Mouse (Mus musculus) adrenal gland, postnatal 0 days (tissue): ENCODE results near the gene Fam178b. TPM values are rescaled to one million over a fixed set of nuclear protein-coding genes. Genes with fewer than 3 reads are reported as not detected.

ENCODE experiments used
- microRNA-seq: library from miRNA; unstranded; fragments of <30 nt; microRNA quantifications from one replicate; pipeline ENCODE4, GENCODE M21; 2016; ENCODE audit warnings: borderline replicate concordance; ENCODE audit not compliant: insufficient number of aligned reads
- polyA plus RNA-seq: library from polyadenylated mRNA; unstranded; fragments of >200 nt; fragmentation: Nextera tagmentation; extraction: Ambion mirVana; gene quantifications from 2 replicates; pipeline ENCODE4 v1.2.1, GENCODE M21; 2015

Fam178b gene
- polyA plus RNA-seq: 0.99 and 1.3 TPM in 2 replicates

GRCm38 (mm10) chr1:36682620-36683355, at the start of gene Fam178b:
Fam178b (minus strand) TSS chr1:36683183.

GRCm38 (mm10) chr1:36714311-36714710, 31.3 kb upstream of the Fam178b start, which contains the start of gene Actr1b:
Actr1b (minus strand) TSS chr1:36714422.

GRCm38 (mm10) chr1:36709854-36710280, 26.9 kb upstream of the Fam178b start, which contains the start of gene 4933424G06Rik:
4933424G06Rik (plus strand) TSS chr1:36710149.

GRCm38 (mm10) chr1:36691271-36692155, 8.5 kb upstream of the Fam178b start, which contains the start of gene Cox5b:
Cox5b (plus strand) TSS chr1:36691449.

GRCm38 (mm10) chr1:36558031-36558993, 124.7 kb downstream of the Fam178b start, which contains the start of gene Sema4c:
Sema4c (minus strand) TSS chr1:36558349.

GRCm38 (mm10) chr1:36546888-36547471, 136.0 kb downstream of the Fam178b start, which contains the start of gene Ankrd39:
Ankrd39 (minus strand) TSS chr1:36547445.

GRCm38 (mm10) chr1:36539186-36539585, 143.8 kb downstream of the Fam178b start, which contains the start of gene Gm42417:
Gm42417 (minus strand) TSS chr1:36539429.

GRCm38 (mm10) chr1:36536783-36537182, 146.2 kb downstream of the Fam178b start, which contains the start of gene Ankrd23:
Ankrd23 (minus strand) TSS chr1:36536883.

Small RNA genes within 50 kb of the gene (microRNA-seq; reads per million reads assigned to microRNA genes)
- gene Gm24133: not detected

Other genes with a start within 250 kb of the Fam178b start
- gene Lman2l, start 237.9 kb downstream of the Fam178b start, polyA plus RNA-seq: 23.1 and 36.0 TPM in 2 replicates
- 4.1 and 6.3 TPM in 2 replicates for gene Cnnm4, start 211.6 kb downstream of the Fam178b start, polyA plus RNA-seq
- 3.9 and 4.6 TPM in 2 replicates for gene Cnnm3, start 171.3 kb downstream of the Fam178b start, polyA plus RNA-seq
- gene Ankrd23, start 146.3 kb downstream of the Fam178b start, polyA plus RNA-seq: 5.6 and 17.0 TPM in 2 replicates
- 0.20 and 0.50 TPM in 2 replicates for gene Gm42417, start 143.8 kb downstream of the Fam178b start, polyA plus RNA-seq
- 22.3 and 26.6 TPM in 2 replicates for gene Ankrd39, start 135.7 kb downstream of the Fam178b start, polyA plus RNA-seq
- gene Sema4c, start 124.8 kb downstream of the Fam178b start, polyA plus RNA-seq: 8.9 and 11.4 TPM in 2 replicates
- gene Cox5b, start 8.3 kb upstream of the Fam178b start, polyA plus RNA-seq: 622 and 782 TPM in 2 replicates
- gene 4933424G06Rik, start 27.0 kb upstream of the Fam178b start, polyA plus RNA-seq: 0.23 and 0.77 TPM in 2 replicates
- gene Actr1b, start 31.2 kb upstream of the Fam178b start, polyA plus RNA-seq: 70.4 and 83.2 TPM in 2 replicates
- gene Zap70, start 78.6 kb upstream of the Fam178b start, polyA plus RNA-seq: 0.54 and 0.81 TPM in 2 replicates